Mouse (Mus musculus): ENCODE measurements at regions not wholly inside any gene's neighbourhood (a gene's known extent, or its start where the extent isn't known, plus 50 kb on each side); places are given as distances from the start of the nearest gene placed in this dataset.

DNA sequence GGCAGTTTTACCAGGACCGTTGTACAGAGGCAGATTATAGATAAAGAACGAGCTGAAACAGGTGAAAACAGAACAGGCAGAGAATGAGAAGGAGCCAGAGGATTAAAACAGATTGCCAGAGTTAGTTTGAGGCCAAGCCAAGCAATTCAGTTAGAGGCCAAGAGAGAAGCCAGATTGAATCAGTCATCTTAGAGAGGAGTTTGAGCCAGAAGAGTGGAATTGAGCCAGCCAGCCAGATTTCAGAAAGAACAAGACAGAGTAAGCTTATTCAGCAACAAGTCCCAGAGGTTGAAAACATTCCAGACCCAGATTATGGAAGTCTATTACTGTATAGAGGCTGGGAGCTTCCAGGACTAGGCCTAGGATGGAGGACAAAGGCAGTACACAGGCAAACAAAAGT lies 499.7 kb downstream of the Fgf9 start:
- no peak for DNase-seq

DNA sequence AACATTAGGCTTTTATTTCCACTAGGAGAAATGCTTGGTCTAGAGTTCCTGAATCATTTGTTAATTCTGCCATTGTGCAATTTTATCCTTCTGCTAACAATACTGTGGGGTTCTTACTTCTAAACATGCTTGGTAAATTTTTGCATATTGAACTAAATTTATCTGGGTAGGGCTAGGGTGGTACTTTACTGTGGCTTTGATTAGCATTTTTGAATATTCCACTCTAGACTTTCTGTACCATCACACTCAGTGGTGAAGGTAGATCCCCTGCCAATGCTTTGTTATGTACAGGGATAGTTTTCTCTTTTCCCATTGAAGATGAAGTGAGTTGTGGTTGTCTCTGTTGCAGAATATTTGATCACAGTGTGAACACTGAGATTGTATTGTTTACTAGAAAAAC lies 497.1 kb downstream of the Fgf9 start:
- DNase-seq = no peak

DNA sequence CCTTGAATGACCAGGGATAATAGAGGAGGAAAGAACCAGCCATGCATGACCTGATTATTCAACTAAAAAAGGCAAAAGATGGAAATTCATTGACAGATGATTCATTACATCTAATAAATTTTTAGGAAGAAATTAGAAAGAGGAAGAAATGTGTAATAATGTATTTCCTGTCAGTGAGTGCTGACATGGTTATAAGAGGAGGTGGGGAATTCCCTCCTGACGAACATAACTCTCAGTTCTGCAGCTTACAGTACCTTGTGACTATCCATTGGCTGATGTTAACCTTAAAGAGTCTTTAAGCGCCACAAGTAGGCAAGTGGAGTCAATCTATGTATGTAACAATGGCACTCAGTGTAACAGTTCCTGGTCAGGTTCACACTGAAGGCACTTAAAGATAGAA lies 492.7 kb downstream of the Fgf9 start:
- DNase-seq = no peak

DNA sequence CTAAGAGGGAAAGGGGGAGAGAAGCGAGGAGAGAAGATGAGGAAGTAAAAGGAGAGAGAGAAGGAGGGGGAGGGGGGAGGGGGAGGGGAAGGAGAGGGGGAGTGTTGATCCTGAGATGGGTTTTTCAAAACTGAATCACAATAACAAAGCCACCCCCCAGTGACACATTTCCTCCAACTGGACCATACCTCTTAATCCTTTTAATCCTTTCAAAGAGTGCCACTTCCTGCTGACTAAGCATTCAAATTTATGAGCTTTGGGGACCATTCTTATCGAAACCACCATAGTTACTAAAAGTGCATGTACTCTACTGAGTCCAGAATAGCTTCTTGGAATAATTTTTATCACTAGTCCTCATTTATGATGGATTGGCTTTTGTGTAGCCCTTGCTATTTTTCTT lies 480.4 kb downstream of the Fgf9 start:
- no peak for DNase-seq

DNA sequence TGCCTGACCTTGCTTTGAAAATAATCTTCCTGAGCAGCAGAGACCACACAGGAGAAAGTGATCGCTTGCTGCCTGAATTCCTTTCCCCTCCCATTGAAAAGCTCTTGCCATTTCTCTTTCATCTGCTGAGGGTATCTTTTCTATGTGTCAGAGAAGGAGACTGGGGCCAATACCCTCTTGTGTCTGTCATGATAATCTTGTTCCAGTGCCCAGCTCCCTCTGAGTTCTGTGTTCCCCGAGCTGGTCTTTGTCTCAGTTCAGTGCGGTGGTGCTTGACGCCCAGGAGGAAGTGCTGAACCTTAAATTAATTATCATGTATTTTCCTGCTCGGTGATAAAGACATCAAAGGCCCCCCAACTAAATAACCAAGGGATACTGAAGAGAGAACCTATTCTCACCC lies 475.4 kb downstream of the Fgf9 start:
- no peak for DNase-seq

DNA sequence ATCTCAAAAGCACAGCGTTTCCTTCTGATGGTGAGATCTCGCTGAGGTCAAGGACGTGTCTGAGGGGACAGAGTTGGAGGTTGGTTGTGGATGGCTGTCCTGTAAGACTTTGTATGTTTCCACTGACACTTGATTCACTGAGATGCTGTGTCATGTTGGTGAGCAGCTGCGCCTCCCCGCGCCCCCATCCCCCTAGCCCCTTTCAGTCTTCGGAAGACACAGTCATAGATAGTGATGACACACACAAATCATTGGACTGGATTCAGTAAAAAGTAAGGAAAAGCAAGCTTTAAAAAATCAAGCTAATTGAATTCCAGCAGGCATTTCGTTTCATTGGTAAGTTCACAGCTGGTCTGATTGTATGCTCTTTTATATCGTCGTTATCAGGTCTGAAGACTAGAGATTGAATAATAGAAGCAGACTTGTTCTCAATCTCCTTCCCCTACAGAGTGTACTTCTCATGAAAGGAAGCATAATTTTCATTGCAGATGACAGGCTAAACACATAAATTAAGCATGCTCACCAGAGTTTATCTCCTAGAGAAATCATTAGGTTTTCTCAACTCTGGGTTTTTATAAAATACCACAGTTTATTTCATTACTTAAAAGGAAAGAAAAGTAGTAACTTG lies 472.9 kb downstream of the Fgf9 start:
- no peak for DNase-seq

DNA sequence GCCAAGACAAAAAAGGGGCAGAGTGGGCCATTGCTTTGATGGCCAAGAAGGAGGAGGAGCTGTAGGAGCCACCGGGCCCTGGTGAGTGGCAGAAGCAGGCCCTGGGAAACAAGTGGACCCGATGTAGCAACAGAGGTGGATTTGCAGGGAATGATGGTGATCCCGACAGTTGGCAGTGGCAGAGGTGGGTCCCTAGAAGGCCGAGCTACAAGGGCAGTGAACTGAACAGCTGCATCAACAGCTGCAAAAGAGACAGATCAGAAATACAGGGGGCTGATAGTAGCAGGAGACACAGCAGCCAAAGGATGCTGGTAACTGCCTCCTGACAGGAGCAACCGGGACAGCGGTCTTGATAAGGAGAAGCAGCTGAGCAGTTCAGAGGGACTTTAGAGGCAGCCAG lies 467.8 kb downstream of the Fgf9 start:
- no peak for DNase-seq

DNA sequence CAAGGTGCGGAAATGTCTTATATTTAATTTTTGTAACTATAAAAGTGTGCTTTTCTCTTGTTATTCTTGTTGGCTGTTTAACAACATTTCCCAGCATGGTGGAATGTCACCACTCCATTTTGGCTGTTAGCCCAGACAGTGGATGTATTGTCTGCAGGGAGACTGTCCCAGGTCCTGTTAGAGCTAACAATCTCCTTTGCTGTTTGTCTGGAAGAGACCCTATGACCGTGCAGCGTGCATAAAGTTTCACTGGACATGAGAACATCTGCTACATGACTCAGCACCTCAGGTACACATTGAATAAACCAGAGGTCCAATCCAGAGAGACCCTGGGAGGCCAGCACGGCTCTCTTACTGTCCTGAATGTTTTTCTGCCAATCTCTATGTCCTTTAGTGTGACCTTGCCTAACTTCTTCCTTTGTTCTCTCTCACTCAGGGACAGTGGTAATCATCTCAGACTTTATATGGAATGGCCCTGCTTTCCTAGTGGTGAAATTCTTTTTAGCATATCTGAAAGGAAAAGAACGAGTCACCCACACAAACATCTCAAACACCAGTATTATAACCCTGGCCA lies 450.7 kb downstream of the Fgf9 start:
- no peak for DNase-seq

DNA sequence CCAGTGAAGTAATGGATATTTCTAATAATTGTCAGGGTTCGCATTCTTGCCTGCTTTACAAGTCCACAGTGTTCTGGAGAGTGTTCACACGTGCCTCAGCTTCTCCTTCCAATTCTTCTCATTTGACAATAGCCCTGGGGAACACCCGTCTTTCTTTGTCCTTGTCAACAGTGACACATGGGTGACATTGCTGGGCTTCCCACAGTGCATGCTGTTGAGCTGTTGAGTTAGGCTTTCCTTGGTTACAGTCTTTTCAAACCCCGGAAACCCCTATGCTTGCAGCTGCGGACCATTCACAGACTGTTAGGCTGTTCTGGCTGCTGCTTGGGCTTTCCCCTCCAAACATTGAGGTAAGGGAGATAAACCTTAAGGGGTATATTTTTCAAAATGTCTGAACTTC lies 450.0 kb downstream of the Fgf9 start:
- no peak for DNase-seq

DNA sequence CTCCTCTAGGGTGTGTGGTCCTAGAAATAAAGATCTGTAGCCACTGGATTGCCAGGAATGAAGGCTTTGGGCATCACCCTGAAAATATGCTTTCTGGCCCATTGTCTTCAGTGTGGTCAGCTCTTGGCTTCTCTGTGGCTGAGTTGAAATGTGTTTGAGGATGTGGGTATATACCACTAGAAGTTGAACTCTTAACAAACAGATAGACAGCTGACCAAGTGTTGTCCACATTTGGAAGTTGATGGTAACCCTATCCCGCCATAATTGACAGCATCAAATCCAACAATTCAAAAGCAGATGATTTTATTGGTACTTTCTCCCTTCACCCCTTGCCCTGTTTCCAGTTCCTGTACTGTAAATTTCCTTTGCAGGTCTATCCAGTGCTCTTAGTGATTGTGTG lies 448.7 kb downstream of the Fgf9 start:
- no peak for DNase-seq

DNA sequence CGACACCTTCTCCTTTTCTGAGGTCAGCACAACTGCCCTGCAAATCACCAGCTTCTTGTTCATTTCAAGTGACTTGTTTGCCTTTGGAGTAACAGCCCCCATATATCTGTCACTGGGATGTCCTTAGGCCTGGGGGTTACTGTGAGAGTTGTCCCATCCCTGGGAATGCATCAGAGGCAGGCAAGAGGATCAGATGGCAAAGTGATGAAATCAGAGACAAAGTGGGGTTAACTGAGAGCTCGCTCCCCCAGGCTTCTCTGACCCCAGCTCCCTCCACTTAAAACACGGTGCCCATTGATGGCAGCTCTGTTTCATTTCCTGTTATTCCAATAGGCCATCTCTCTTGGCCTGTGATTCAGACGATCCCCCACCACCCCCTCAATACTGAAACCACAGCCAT lies 446.2 kb downstream of the Fgf9 start:
- no peak for DNase-seq

DNA sequence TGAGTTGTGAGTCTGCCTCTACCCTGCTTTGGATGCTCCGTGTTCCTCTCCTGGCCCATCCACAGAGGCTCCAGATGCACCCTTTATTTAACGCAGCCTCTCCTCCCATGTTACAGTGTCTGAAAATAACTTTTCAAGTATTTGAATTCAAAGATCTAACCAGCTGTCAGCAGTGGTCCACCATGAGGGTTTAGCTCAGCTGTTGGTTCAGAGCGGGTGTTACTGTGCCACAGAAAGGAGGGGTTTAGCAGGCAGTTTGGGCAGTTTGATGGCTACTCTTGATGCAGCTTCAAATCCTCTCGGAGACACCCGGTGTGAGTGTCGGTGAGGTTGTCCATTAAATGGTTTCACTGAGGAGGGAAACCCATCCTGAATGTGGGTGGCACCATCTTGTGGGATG lies 441.8 kb downstream of the Fgf9 start:
- no peak for DNase-seq

DNA sequence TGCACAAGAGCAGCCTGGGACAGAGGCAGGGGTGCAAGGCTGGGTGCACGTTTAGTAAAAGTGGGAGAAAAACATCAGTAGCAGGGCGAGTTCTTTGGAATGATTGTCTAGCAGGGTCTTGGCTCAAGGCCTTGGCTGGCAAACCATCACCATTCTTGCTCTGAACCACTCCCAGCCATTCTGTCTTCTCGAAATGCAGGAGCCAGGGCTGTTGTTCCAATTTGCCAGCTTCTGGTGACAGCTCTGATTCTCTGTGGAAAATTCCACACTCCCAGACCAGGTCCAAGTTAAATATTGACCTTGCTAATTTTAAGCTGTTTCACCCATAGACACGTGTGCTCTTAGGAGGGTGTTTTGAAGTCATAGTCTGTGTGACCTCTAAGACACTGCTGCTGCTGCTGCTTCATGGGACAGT lies 441.2 kb downstream of the Fgf9 start:
- no peak for DNase-seq

DNA sequence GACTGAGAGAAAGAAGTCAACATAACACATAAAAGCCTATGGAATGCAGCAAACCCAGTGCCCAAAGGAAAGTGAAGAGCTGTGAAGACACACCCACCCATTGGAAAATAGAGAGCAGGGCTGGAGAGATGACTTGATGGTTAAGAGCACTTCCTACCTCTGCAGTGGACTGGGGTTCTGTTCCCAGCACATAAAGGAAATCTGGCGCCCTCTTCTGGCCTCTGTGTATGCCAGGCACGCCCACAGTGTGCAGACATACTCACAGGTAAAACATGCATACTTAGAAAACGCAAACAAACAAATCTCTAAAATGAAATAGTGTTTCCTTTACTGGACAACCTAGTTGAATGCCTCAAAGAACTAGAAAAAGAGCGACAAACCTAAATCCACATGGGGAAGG lies 440.4 kb downstream of the Fgf9 start:
- DNase-seq = peak; percentile 21

DNA sequence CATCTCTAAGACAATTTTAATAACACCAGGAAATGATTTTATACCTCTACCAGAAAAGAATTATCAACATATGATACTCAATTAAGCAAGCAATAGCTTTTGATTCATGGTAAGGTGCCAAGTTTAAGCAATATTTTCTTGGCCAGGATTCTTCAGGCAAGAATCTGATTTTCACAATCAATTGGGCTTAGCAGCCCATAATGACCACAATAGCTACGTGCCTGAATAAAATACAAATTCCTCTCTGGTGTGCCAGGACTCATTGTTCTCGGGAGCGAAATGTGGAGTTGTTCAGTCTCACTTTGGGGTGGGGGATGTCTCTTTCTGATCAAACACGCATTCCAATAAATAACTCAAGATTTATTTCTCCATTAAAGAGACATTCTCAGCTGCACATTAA lies 438.8 kb downstream of the Fgf9 start:
- DNase-seq = no peak

DNA sequence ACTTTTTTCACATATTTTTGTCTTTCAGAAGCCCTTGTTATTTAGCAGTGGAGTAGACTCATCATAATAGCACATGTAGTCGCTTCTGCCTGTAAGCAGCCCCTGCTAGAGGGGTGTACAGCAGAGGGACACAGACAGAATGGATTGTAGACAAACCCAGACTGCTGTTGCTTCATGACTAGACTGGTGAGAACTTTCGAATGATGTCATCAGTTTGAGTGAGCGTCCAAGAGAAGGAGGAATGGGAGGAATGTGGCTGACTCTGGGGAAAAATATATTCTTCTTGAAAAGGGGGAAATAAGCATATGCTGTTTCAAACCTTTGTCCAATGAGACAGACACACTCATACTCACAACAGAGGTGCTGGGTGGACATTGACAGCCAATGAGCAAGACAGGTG lies 436.1 kb downstream of the Fgf9 start:
- DNase-seq = no peak

DNA sequence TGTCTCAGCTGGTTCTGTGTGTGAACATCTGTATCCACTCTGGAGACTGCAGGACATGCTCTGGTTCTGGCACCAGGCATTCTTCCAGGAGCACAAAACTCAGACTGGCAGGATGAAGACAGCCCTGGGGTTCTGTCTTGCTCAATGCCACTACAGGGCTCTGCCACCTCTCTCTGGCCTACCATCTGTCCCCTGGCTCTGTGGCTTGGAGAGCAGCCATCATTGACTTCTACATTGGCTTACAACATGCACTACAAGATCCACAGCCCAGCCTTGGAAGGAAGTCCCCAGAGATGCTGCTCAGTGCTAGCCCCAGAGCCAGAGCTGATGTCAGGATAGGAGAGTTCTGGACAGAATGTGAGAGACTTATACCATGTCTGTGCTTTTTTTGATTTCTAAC lies 435.5 kb downstream of the Fgf9 start:
- DNase-seq = no peak

DNA sequence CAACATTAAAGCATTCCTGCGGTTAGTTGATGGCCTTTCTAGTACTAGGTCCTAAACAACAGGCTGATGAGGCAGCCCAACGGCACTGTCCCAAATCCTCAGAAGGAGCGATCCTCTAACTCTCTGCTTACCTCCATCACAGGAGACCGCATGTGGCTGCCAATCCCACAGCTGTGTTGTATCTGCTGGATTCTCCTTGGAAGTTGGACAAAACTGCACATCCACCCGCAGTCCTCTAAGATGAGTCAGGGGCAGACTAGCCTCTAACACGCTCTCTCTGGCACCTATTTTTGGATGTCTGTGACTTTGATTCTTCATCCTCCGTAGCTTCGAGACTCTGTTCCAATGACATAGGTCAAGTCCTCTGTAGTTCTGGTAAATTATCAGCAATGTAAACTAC lies 432.5 kb downstream of the Fgf9 start:
- no peak for DNase-seq

DNA sequence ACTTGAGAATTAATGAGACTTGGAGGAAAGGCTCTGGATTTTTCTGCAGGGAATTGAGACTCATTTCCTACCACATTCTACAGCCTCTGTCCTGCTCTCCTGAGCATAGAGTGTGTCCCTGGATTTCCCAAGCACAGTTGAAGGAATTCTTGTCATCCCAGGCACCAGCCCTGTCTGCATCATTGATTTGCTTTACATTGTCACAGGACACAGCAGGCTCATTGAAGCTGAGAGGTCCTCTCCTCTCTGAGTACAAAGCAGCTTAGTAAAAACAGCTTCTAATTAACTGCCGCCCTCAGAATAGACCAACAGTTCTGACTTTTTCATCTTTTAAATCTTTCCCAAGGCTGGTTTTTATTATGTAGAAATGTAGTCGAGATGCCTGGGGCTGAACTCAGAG lies 429.7 kb downstream of the Fgf9 start:
- DNase-seq = no peak

DNA sequence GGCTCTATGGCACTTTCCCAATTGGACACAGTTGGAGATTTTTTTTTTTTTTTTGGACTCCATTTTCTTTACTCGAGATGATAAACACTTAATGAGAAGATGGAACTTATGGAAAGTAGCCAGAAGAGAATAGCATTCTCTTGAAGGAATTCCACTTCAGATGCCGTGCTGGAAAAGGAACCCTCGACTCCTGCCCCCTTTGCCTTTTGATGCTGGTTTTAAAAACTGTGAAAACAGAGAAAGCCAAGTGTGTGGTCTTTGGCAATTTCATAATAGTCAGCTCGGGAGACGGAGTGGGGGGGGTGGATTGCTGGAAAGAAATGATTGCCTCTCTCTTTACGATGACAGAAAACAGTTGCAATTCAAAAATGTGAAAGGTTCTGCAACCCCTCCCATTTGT lies 429.2 kb downstream of the Fgf9 start:
- DNase-seq = no peak

DNA sequence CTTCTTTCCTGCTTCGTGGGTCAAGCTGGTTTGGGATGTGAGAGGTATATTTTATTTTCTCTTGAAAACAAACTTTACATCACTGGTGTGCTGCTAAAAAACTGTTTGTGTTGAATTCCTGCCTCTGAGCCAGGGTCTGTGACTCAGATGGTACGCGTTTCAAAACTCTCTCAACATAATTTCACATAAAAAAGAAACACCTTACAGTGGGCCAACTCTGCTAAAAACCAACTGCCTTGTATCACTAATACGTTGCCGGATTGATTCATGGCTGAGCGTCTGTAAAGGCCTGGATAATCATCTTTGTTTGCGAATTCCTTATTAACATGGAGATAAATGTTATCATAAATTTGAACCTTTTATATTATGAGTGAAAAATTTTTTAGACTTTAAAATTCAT lies 428.7 kb downstream of the Fgf9 start:
- no peak for DNase-seq

DNA sequence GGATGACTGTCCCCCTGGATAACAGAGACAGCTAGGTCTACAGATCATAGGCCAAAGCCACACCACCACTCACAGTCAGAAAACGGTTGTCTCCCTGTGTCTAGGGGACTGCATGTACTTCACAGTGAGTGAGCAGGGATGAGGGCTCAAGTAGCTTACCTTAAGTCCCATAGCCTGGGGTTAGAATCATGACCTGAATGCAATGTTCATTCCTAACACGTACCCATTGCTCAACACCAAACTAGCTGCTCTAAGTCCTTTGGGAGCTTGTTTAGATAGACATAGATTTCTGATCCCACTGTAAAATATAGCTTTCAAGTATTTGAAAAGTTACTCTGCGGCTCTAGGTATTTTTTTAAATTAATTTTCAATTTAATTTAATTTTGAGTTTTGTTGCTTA lies 426.6 kb downstream of the Fgf9 start:
- no peak for DNase-seq

DNA sequence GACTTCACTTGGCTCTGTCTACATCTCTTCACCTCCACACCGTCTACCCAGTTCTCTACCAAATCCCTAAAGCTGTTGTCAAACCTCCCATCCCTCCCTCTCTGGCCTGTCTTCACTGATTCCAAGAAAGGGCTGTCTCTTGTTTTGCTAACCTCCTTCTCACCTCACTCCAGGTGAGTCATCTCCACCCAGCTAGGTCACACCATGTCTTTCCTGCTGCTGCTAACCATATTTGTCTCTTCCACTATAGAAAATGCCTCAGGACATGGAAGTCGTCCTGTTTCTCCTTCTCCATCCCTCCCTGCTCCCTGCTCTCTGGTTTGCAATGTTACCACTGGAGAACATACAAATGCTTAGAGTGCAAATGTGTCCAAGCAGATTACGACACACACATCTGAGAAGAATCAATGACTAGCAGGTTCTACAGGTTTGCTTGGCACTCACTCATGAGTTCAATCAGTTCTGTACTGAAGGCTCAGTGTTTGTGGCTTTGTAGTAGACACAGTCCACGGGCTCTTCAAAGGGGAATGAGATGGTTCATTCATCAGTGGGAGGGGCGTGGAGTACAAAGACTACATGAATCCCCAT lies 424.1 kb downstream of the Fgf9 start:
- no peak for DNase-seq

DNA sequence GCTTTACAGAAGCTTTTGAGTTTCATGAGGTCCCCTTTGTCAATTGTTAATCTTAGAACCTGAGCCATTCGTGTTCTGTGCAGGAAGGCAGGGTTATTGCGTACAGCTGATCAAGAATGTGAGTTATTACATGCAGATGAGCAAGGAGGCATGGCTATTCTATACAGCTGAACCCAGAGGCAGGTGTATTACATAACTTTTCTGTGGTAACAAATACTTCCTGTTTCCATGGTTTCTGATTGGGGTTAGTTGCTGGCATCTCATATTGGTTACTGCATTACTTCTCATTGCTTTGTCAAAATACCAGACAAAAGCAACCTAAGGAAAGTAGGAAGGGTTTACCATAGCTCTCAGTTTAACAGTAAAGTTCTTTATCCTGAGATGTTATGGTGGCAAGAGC lies 421.8 kb downstream of the Fgf9 start:
- DNase-seq = no peak

DNA sequence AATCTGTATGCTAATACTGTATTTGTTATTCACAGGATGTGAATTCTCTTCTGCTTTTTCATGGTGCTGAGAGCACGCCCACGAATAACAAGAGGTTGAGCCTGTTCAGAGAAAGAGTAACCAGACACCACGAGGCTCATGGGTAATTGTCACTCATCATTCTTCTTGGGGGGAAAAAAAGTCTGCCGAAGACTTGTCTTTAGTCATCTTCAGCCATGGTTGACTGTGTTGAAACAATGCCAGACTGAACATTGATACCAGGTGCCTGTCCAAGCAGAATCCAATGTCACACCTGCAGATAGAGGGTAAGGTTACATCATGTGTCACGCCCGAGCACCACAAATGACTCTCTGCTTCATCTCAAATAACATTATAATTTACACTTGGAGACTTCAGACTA lies 418.5 kb downstream of the Fgf9 start:
- no peak for DNase-seq

Data from thymus, postnatal 4 days (tissue).